Mouse (Mus musculus): ENCODE results near the gene Ankrd22. TPM values are rescaled to one million over a fixed set of nuclear protein-coding genes. Genes with fewer than 3 reads are reported as not detected.
"Not testable (repeated sequence)": the region's sequence is repeated elsewhere in the genome, so short reads cannot be mapped to it uniquely, and the experiment has no call there.

Ankrd22 gene
- polyA plus RNA-seq, 1 experiment from 2014 or later = 16.3 TPM

- ATAC-seq (ENCODE audit: low FRiP score, low TSS enrichment) (peak; percentile 96), DNase-seq (ENCODE audit: low spot score) (peak; percentile 42)
- no peak overlapping the region; the same call in 1 of the 2 replicates for H3K27ac ChIP-seq (replicated peaks)
- H3K4me3 ChIP-seq (ENCODE audit: low read depth, low read length) = no peak overlapping the region
- 57% methylated on average over 3 of the region's 3 CpGs for WGBS
- no peaks in the 10 kb centered on the region for H3K36me3 ChIP-seq (ENCODE audit: control insufficient read depth, insufficient read depth, low read length)
- no peaks in the 10 kb centered on the region for H3K4me1 ChIP-seq (replicated peaks; ENCODE audit: control insufficient read depth, insufficient read depth)
- no peak overlapping the region for H3K9ac ChIP-seq (ENCODE audit: low read length)
- no peak overlapping the region for H3K4me2 ChIP-seq (replicated peaks; ENCODE audit: low read depth)
- no peaks in the 10 kb centered on the region for H3K9me3 ChIP-seq (ENCODE audit: control insufficient read depth, low read length)
- TF ChIP-seq EP300 (optimal IDR thresholded peaks at IDR 0.05) (no peak), CTCF (IDR thresholded peaks at IDR 0.05; ENCODE audit: low read depth) (no peak)
- no peaks in the 10 kb centered on the region for H3K27me3 ChIP-seq (ENCODE audit: control insufficient read depth, insufficient read depth, low read length)
Measured at GRCm38 (mm10) chr19:34209031-34209430, 43.2 kb upstream of the Ankrd22 start.

- 51% methylated on average over 8 of the region's 8 CpGs for WGBS
- DNase-seq (ENCODE audit: low spot score) = no peak
- TF ChIP-seq EP300 (optimal IDR thresholded peaks at IDR 0.05) = no peak
- no peak for TF ChIP-seq CTCF (IDR thresholded peaks at IDR 0.05; ENCODE audit: low read depth)
- Histone ChIP-seq H3K9ac (ENCODE audit: low read length) (no peak overlapping the region), H3K4me2 (replicated peaks; ENCODE audit: low read depth) (no peak overlapping the region), H3K9me3 (ENCODE audit: control insufficient read depth, low read length) (no peaks in the 10 kb centered on the region), H3K4me3 (ENCODE audit: low read depth, low read length) (no peak overlapping the region), H3K36me3 (ENCODE audit: control insufficient read depth, insufficient read depth, low read length) (no peaks in the 10 kb centered on the region), H3K27me3 (ENCODE audit: control insufficient read depth, insufficient read depth, low read length) (no peaks in the 10 kb centered on the region), H3K27ac (replicated peaks) (no peak overlapping the region), H3K4me1 (replicated peaks; ENCODE audit: control insufficient read depth, insufficient read depth) (no peaks in the 10 kb centered on the region)
- ATAC-seq (ENCODE audit: low FRiP score, low TSS enrichment) = no peak
Measured at GRCm38 (mm10) chr19:34206760-34207440, 41.0 kb upstream of the Ankrd22 start.

DNA sequence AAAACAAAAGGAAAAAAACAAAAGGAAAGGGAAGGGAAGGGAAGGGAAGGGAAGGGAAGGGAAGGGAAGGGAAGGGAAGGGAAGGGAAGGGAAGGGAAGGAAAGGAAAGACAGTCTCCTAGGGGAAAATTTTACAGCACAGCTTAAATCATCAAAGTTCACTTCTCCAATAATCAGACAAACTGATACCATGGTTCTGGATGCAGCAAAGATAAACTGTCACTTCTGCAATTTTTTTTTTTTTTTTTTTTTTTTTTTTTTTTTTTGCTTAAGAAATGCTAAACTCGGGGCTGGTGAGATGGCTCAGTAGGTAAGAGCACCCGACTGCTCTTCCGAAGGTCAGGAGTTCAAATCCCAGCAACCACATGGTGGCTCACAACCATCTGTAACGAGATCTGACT is 40.3 kb upstream of the Ankrd22 start:
- H3K4me3 ChIP-seq (ENCODE audit: low read depth, low read length); H3K27me3 ChIP-seq (ENCODE audit: control insufficient read depth, insufficient read depth, low read length); H3K9me3 ChIP-seq (ENCODE audit: control insufficient read depth, low read length); ATAC-seq (ENCODE audit: low FRiP score, low TSS enrichment); H3K9ac ChIP-seq (ENCODE audit: low read length); H3K4me2 ChIP-seq (replicated peaks; ENCODE audit: low read depth); DNase-seq (ENCODE audit: low spot score); H3K27ac ChIP-seq (replicated peaks); H3K4me1 ChIP-seq (replicated peaks; ENCODE audit: control insufficient read depth, insufficient read depth); H3K36me3 ChIP-seq (ENCODE audit: control insufficient read depth, insufficient read depth, low read length): not testable (repeated sequence)
- WGBS = 69% methylated on average over 3 of the region's 4 CpGs

DNA sequence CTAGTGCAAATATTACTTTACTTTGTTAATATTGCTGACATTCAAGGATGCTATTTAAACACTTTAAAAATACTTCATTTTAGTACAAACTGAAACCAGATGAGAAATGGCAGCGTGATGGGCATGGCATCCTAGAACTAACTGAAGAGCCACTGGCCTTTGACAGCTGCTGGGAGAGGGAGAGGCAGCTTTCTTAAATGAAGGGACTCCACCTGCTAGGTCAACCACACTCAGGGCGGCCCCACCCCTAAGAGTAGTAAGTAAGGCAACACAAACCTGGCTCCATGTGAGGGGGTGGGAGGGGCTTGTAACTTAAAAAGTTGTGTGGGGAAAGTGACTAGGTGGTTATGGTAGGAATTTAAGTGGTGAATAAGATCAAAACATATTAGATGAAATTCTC is 36.8 kb upstream of the Ankrd22 start:
- H3K36me3 ChIP-seq (ENCODE audit: control insufficient read depth, insufficient read depth, low read length) = no peaks in the 10 kb centered on the region
- no peaks in the 10 kb centered on the region for H3K9me3 ChIP-seq (ENCODE audit: control insufficient read depth, low read length)
- H3K4me3 ChIP-seq (ENCODE audit: low read depth, low read length) = no peak overlapping the region
- H3K4me1 ChIP-seq (replicated peaks; ENCODE audit: control insufficient read depth, insufficient read depth) = no peaks in the 10 kb centered on the region
- no peak overlapping the region for H3K27ac ChIP-seq (replicated peaks)
- DNase-seq (ENCODE audit: low spot score) = no peak
- TF ChIP-seq CTCF (IDR thresholded peaks at IDR 0.05; ENCODE audit: low read depth) = no peak
- no peak for TF ChIP-seq EP300 (optimal IDR thresholded peaks at IDR 0.05)
- no peak overlapping the region for H3K4me2 ChIP-seq (replicated peaks; ENCODE audit: low read depth)
- no peaks in the 10 kb centered on the region for H3K27me3 ChIP-seq (ENCODE audit: control insufficient read depth, insufficient read depth, low read length)
- WGBS = 77% methylated on average over 2 of the region's 2 CpGs
- no peak for ATAC-seq (ENCODE audit: low FRiP score, low TSS enrichment)
- no peak overlapping the region for H3K9ac ChIP-seq (ENCODE audit: low read length)

DNA sequence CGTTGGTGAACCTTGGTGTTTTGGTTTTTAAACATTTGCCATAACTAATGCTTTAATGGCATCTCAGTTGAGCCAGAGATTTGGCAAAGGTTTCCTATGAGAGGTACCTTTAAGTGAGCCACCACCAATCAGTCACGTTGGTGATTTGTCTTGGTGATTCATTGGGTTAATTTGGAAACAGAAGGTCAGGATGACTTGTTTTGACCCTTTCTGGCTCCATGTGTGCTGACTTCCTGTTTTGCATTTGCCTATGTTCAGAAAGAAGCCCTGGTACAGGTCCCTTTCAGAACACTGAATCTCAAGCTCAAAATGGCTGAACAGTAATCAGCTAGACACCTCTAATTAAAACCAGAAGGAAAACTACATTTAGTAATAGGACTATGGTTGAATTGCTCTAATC is 33.6 kb upstream of the Ankrd22 start:
- H3K9ac ChIP-seq (ENCODE audit: low read length) = no peak overlapping the region
- no peaks in the 10 kb centered on the region for H3K4me1 ChIP-seq (replicated peaks; ENCODE audit: control insufficient read depth, insufficient read depth)
- ATAC-seq (ENCODE audit: low FRiP score, low TSS enrichment) = no peak
- no peak overlapping the region for H3K4me2 ChIP-seq (replicated peaks; ENCODE audit: low read depth)
- H3K27ac ChIP-seq (replicated peaks) = no peak overlapping the region
- WGBS = 56% methylated on average over 2 of the region's 2 CpGs
- TF ChIP-seq CTCF (IDR thresholded peaks at IDR 0.05; ENCODE audit: low read depth) (no peak), EP300 (optimal IDR thresholded peaks at IDR 0.05) (no peak)
- H3K9me3 ChIP-seq (ENCODE audit: control insufficient read depth, low read length) = no peaks in the 10 kb centered on the region
- no peak for DNase-seq (ENCODE audit: low spot score)
- H3K4me3 ChIP-seq (ENCODE audit: low read depth, low read length) = no peak overlapping the region
- no peaks in the 10 kb centered on the region for H3K27me3 ChIP-seq (ENCODE audit: control insufficient read depth, insufficient read depth, low read length)
- no peaks in the 10 kb centered on the region for H3K36me3 ChIP-seq (ENCODE audit: control insufficient read depth, insufficient read depth, low read length)

- no peak overlapping the region for H3K27ac ChIP-seq (replicated peaks)
- no peak for DNase-seq (ENCODE audit: low spot score)
- no peaks in the 10 kb centered on the region for H3K9me3 ChIP-seq (ENCODE audit: control insufficient read depth, low read length)
- H3K4me2 ChIP-seq (replicated peaks; ENCODE audit: low read depth) = no peak overlapping the region
- no peak for TF ChIP-seq CTCF (IDR thresholded peaks at IDR 0.05; ENCODE audit: low read depth)
- no peak overlapping the region for H3K4me3 ChIP-seq (ENCODE audit: low read depth, low read length)
- H3K36me3 ChIP-seq (ENCODE audit: control insufficient read depth, insufficient read depth, low read length) = no peaks in the 10 kb centered on the region
- 68% methylated on average over 4 of the region's 4 CpGs for WGBS
- ATAC-seq (ENCODE audit: low FRiP score, low TSS enrichment) = no peak
- H3K27me3 ChIP-seq (ENCODE audit: control insufficient read depth, insufficient read depth, low read length) = no peaks in the 10 kb centered on the region
- no peak overlapping the region for H3K9ac ChIP-seq (ENCODE audit: low read length)
- H3K4me1 ChIP-seq (replicated peaks; ENCODE audit: control insufficient read depth, insufficient read depth) = no peaks in the 10 kb centered on the region
Measured at GRCm38 (mm10) chr19:34198901-34199300, 33.0 kb upstream of the Ankrd22 start.
